Mouse (Mus musculus): ENCODE measurements around the gene Plac1. TPM values are rescaled to one million over a fixed set of nuclear protein-coding genes. Genes with fewer than 3 reads are reported as not detected.

The Plac1 gene
- 5.5 TPM for polyA plus RNA-seq (2014; fragmentation: Illumina TruSeq; extraction: RNeasy Lipid Tissue Mini Kit (QIAGEN cat#74804); ENCODE audit: low read depth, low replicate concordance)

DNA sequence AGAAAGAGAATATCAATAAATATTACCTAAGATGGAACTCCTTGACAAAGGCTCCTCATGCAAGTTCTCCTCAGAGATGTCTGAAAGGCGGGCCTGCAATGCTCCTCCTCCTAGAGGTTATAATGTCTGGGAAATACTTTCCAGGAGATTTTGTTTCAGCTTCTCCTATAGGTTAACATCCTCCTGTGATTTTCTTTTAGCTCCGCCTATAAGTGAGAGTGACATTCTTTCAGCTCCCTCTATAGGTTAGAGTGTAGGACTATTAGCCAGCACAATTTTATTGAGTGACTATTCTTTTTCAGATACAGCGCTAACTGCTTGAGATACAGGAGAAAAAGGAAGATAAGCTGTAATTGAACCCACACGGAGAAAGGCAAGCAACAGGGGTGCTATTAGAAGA is at the start of gene Plac1:
Plac1 (minus strand) TSS at position 101 of the 400 bp plus-strand sequence.

GRCm38 (mm10) chrX:53273124-53273523 is 33.2 kb upstream of the Plac1 start, which contains the start of gene Fam122c:
Gene Fam122c (plus strand): TSS chrX:53273424.

GRCm38 (mm10) chrX:53269289-53270062 is 29.6 kb upstream of the Plac1 start, which contains the start of gene Fam122b:
Gene Fam122b (minus strand): TSS chrX:53269805.

Other genes with a start within 250 kb of the Plac1 start
- 4.7 TPM for gene Fam122b, start 29.7 kb upstream of the Plac1 start, polyA plus RNA-seq (2014; fragmentation: Illumina TruSeq; extraction: RNeasy Lipid Tissue Mini Kit (QIAGEN cat#74804); ENCODE audit: low read depth, low replicate concordance)
- 213 TPM for gene Fam122c, start 33.3 kb upstream of the Plac1 start, polyA plus RNA-seq (2014; fragmentation: Illumina TruSeq; extraction: RNeasy Lipid Tissue Mini Kit (QIAGEN cat#74804); ENCODE audit: low read depth, low replicate concordance)
- 12.3 TPM for gene Mospd1, start 130.4 kb upstream of the Plac1 start, polyA plus RNA-seq (2014; fragmentation: Illumina TruSeq; extraction: RNeasy Lipid Tissue Mini Kit (QIAGEN cat#74804); ENCODE audit: low read depth, low replicate concordance)
- 34.9 TPM for gene Etd, start 194.8 kb upstream of the Plac1 start, polyA plus RNA-seq (2014; fragmentation: Illumina TruSeq; extraction: RNeasy Lipid Tissue Mini Kit (QIAGEN cat#74804); ENCODE audit: low read depth, low replicate concordance)